Mouse (Mus musculus) skeletal muscle tissue, adult 2 months (tissue): ENCODE measurements at regions not wholly inside any gene's neighbourhood (a gene's known extent, or its start where the extent isn't known, plus 50 kb on each side); places are given as distances from the start of the nearest gene placed in this dataset.

Experiments used
- DNase-seq: peaks from one replicate; pipeline ENCODE4 v3.0.0-alpha.2; 2012; ENCODE audit warnings: low read depth, low spot score

- DNase-seq: no peak
Measured at GRCm38 (mm10) chr2:75559920-75560319, 99.1 kb upstream of the Hnrnpa3 start.

- no peak for DNase-seq
Measured at GRCm38 (mm10) chr2:75563253-75563913, 95.7 kb upstream of the Hnrnpa3 start.

GRCm38 (mm10) chr2:75564809-75565208 is 94.3 kb upstream of the Hnrnpa3 start:
- DNase-seq: no peak

- no peak for DNase-seq
Measured at GRCm38 (mm10) chr2:75567131-75567530, 91.9 kb upstream of the Hnrnpa3 start.

- DNase-seq: no peak
Measured at GRCm38 (mm10) chr2:75569756-75570155, 89.3 kb upstream of the Hnrnpa3 start.

- no peak for DNase-seq
Measured at GRCm38 (mm10) chr2:75570246-75570645, 88.8 kb upstream of the Hnrnpa3 start.

GRCm38 (mm10) chr2:75584975-75585374 is 74.1 kb upstream of the Hnrnpa3 start:
- DNase-seq: peak; percentile 66

GRCm38 (mm10) chr2:75588572-75588971 is 70.5 kb upstream of the Hnrnpa3 start:
- peak; percentile 69 for DNase-seq

GRCm38 (mm10) chr2:75589452-75589851 is 69.6 kb upstream of the Hnrnpa3 start:
- no peak for DNase-seq

GRCm38 (mm10) chr2:75590175-75590574 is 68.9 kb upstream of the Hnrnpa3 start:
- peak; percentile 74 for DNase-seq

- no peak for DNase-seq
Measured at GRCm38 (mm10) chr2:75600511-75600910, 58.5 kb upstream of the Hnrnpa3 start.

- DNase-seq: no peak
Measured at GRCm38 (mm10) chr2:75603175-75603871, 55.7 kb upstream of the Hnrnpa3 start.

- peak; percentile 52 for DNase-seq
Measured at GRCm38 (mm10) chr2:75605634-75606033, 53.4 kb upstream of the Hnrnpa3 start.

- DNase-seq: no peak
Measured at GRCm38 (mm10) chr2:75607010-75607915, 51.8 kb upstream of the Hnrnpa3 start.

- DNase-seq: no peak
Measured at GRCm38 (mm10) chr2:75607958-75608357, 51.1 kb upstream of the Hnrnpa3 start.

- DNase-seq: no peak
Measured at GRCm38 (mm10) chr2:75608482-75608881, 50.6 kb upstream of the Hnrnpa3 start.

GRCm38 (mm10) chr2:75609150-75609946 is 49.7 kb upstream of the Hnrnpa3 start:
- DNase-seq: peak; percentile 33
